Mouse (Mus musculus) midbrain, embryonic 11.5 days (tissue): ENCODE results near the gene Mss51. TPM values are rescaled to one million over a fixed set of nuclear protein-coding genes. Genes with fewer than 3 reads are reported as not detected.

Experiments
- ATAC-seq: fragments of 200-750 bp; cut with Nextera tagmentation; 2 replicates; pipeline ENCODE4 v1.8.0; 2017; ENCODE audit warnings: moderate TSS enrichment, moderate library complexity; ENCODE audit not compliant: low FRiP score
- DNase-seq: peaks from one replicate; pipeline ENCODE4 v3.0.0; 2015; ENCODE audit warnings: low spot score; ENCODE audit errors: missing footprints
- H3K27ac ChIP-seq: fragments of 300-500 bp; sonication (generic); 2 replicates; pipeline ENCODE4 v1.5.1; 2014; ENCODE audit warnings: low read depth, low read length
- H3K27me3 ChIP-seq: fragments of 300-500 bp; sonication (generic); 2 replicates; pipeline ENCODE4 v1.6.1; 2014; ENCODE audit warnings: mild to moderate bottlenecking, low read length, moderate library complexity, mixed read lengths; ENCODE audit not compliant: control insufficient read depth, insufficient read depth
- H3K36me3 ChIP-seq: fragments of 300-500 bp; sonication (generic); 2 replicates; pipeline ENCODE4 v1.6.1; 2014; ENCODE audit warnings: mild to moderate bottlenecking, low read length, moderate library complexity, mixed read lengths; ENCODE audit not compliant: control insufficient read depth, insufficient read depth
- H3K4me1 ChIP-seq: fragments of 300-500 bp; sonication (generic); 2 replicates; pipeline ENCODE4 v1.6.1; 2014; ENCODE audit warnings: low read length; ENCODE audit not compliant: control insufficient read depth, insufficient read depth
- H3K4me2 ChIP-seq: fragments of 300-500 bp; sonication (generic); 2 replicates; pipeline ENCODE4 v1.6.1; 2014; ENCODE audit warnings: mild to moderate bottlenecking, moderate library complexity
- H3K4me3 ChIP-seq: fragments of 300-500 bp; sonication (generic); 2 replicates; pipeline ENCODE4 v1.5.1; 2014; ENCODE audit warnings: low read depth, low read length
- H3K9ac ChIP-seq: fragments of 300-500 bp; sonication (generic); 2 replicates; pipeline ENCODE4 v1.6.1; 2014; ENCODE audit warnings: low read length
- H3K9me3 ChIP-seq: fragments of 300-500 bp; sonication (generic); 2 replicates; pipeline ENCODE4 v1.6.1; 2016; ENCODE audit warnings: low read length; ENCODE audit not compliant: control insufficient read depth
- WGBS: fragments of 180-500 bp; shearing (Covaris S2); extraction: QIAGEN DNeasy Blood & Tissue Kit; methylation state at CpG from one replicate; pipeline ENCODE4 v1.1.7; 2014; 5-methylcytosine and 5-hydroxymethylcytosine counted together
- polyA plus RNA-seq: library from polyadenylated mRNA; unstranded; fragments of >200 nt; fragmentation: Nextera tagmentation; extraction: Ambion mirVana; gene quantifications from 2 replicates; pipeline ENCODE4 v1.2.1, GENCODE M21; 2014

Mss51 gene
- 0.83 and 1.1 TPM in 2 replicates for polyA plus RNA-seq

- DNase-seq (no peak), ATAC-seq (no peak)
- Histone ChIP-seq H3K36me3 (peaks cover 10% of the 10 kb centered on the region), H3K4me3 (no peak within 1 kb of the TSS), H3K9ac (no peak within 1 kb of the TSS), H3K4me1 (no peaks in the 10 kb centered on the region), H3K4me2 (no peak within 1 kb of the TSS), H3K27me3 (no peaks in the 10 kb centered on the region), H3K9me3 (no peaks in the 10 kb centered on the region), H3K27ac (no peak within 1 kb of the TSS)
- 79% methylated on average over 2 of the region's 2 CpGs for WGBS
Measured at GRCm38 (mm10) chr14:20496603-20497002, at the start of gene Mss51. Gene Mss51, minus strand, starts transcription at chr14:20496901.

GRCm38 (mm10) chr14:20546415-20546814, 49.7 kb upstream of the Mss51 start, which contains the start of gene Ppp3cb:
Gene Ppp3cb, minus strand, starts transcription at chr14:20546573.
- Histone ChIP-seq H3K27ac (peak within 1 kb of the TSS; percentile 96), H3K4me3 (peak within 1 kb of the TSS; percentile 75), H3K9ac (peak within 1 kb of the TSS; percentile 97), H3K9me3 (no peaks in the 10 kb centered on the region), H3K4me2 (peak within 1 kb of the TSS; percentile 55), H3K36me3 (peaks cover 5% of the 10 kb centered on the region; the same call in 1 of the 2 replicates), H3K27me3 (no peaks in the 10 kb centered on the region), H3K4me1 (peaks cover 9% of the 10 kb centered on the region; the same call in 1 of the 2 replicates)
- DNase-seq (peak; percentile 98), ATAC-seq (peak; percentile 95)
- under 1% methylated on average over 17 of the region's 29 CpGs for WGBS

- WGBS, result 1% methylated on average over 60 of the region's 67 CpGs
- H3K36me3 ChIP-seq, result peaks cover 5% of the 10 kb centered on the region; the same call in 1 of the 2 replicates
- peak; percentile 97 for DNase-seq
- H3K27ac ChIP-seq, result peak overlapping the region; percentile 96
- ATAC-seq, result peak; percentile 98
- H3K27me3 ChIP-seq, result no peaks in the 10 kb centered on the region
- peak overlapping the region; percentile 97 for H3K9ac ChIP-seq
- H3K4me3 ChIP-seq, result peak overlapping the region; percentile 75
- peaks cover 9% of the 10 kb centered on the region; the same call in 1 of the 2 replicates for H3K4me1 ChIP-seq
- H3K9me3 ChIP-seq, result no peaks in the 10 kb centered on the region
- peak overlapping the region; percentile 55 for H3K4me2 ChIP-seq
Measured at GRCm38 (mm10) chr14:20545529-20546331, 49.0 kb upstream of the Mss51 start.

- ATAC-seq (no peak), DNase-seq (no peak)
- 82% methylated on average over 7 of the region's 7 CpGs for WGBS
- Histone ChIP-seq H3K9me3 (no peaks in the 10 kb centered on the region), H3K27me3 (no peaks in the 10 kb centered on the region), H3K36me3 (peaks cover 3% of the 10 kb centered on the region; the same call in 1 of the 2 replicates), H3K9ac (no peak overlapping the region), H3K27ac (no peak overlapping the region), H3K4me1 (peaks cover 9% of the 10 kb centered on the region; the same call in 1 of the 2 replicates), H3K4me2 (peak overlapping the region; percentile 55), H3K4me3 (peak overlapping the region; percentile 75)
Measured at GRCm38 (mm10) chr14:20544467-20545411, 48.0 kb upstream of the Mss51 start.

- H3K4me3 ChIP-seq, result no peak overlapping the region
- ATAC-seq (no peak), DNase-seq (no peak)
- H3K27ac ChIP-seq, result no peak overlapping the region
- 94% methylated on average over 4 of the region's 4 CpGs for WGBS
- no peak overlapping the region for H3K4me2 ChIP-seq
- H3K9me3 ChIP-seq, result no peaks in the 10 kb centered on the region
- no peak overlapping the region for H3K9ac ChIP-seq
- H3K36me3 ChIP-seq, result no peaks in the 10 kb centered on the region
- no peaks in the 10 kb centered on the region for H3K4me1 ChIP-seq
- H3K27me3 ChIP-seq, result no peaks in the 10 kb centered on the region
Measured at GRCm38 (mm10) chr14:20529643-20530042, 32.9 kb upstream of the Mss51 start.

GRCm38 (mm10) chr14:20520179-20520578, 23.5 kb upstream of the Mss51 start:
- no peak for DNase-seq
- WGBS, result 100% methylated on average over 2 of the region's 2 CpGs

GRCm38 (mm10) chr14:20508424-20508823, 11.7 kb upstream of the Mss51 start:
- Histone ChIP-seq H3K4me2 (no peak overlapping the region), H3K9ac (no peak overlapping the region), H3K9me3 (no peaks in the 10 kb centered on the region), H3K27ac (no peak overlapping the region), H3K4me3 (no peak overlapping the region), H3K36me3 (peaks cover 3% of the 10 kb centered on the region; the same call in 1 of the 2 replicates), H3K4me1 (no peaks in the 10 kb centered on the region), H3K27me3 (no peaks in the 10 kb centered on the region)
- no peak for ATAC-seq
- 89% methylated on average over 2 of the region's 2 CpGs for WGBS
- DNase-seq, result no peak

More at GRCm38 (mm10) chr14:20520179-20520578, 23.5 kb upstream of the Mss51 start:
- ATAC-seq, result no peak
- H3K4me1 ChIP-seq, result no peaks in the 10 kb centered on the region
- H3K9me3 ChIP-seq, result no peaks in the 10 kb centered on the region
- H3K27ac ChIP-seq, result no peak overlapping the region
- no peaks in the 10 kb centered on the region for H3K27me3 ChIP-seq
- H3K36me3 ChIP-seq, result peaks cover 3% of the 10 kb centered on the region; the same call in 1 of the 2 replicates
- no peak overlapping the region for H3K4me3 ChIP-seq
- H3K9ac ChIP-seq, result no peak overlapping the region
- no peak overlapping the region for H3K4me2 ChIP-seq

- no peak for DNase-seq
- H3K36me3 ChIP-seq, result peaks cover 5% of the 10 kb centered on the region; the same call in 1 of the 2 replicates
- ATAC-seq, result no peak
- H3K27ac ChIP-seq, result no peak overlapping the region
- no peaks in the 10 kb centered on the region for H3K4me1 ChIP-seq
- H3K9me3 ChIP-seq, result no peaks in the 10 kb centered on the region
- no peak overlapping the region for H3K9ac ChIP-seq
- H3K4me2 ChIP-seq, result no peak overlapping the region
- no peaks in the 10 kb centered on the region for H3K27me3 ChIP-seq
- WGBS, result 96% methylated on average over 10 of the region's 10 CpGs
- no peak overlapping the region for H3K4me3 ChIP-seq
Measured at GRCm38 (mm10) chr14:20502966-20503365, 6.3 kb upstream of the Mss51 start.
